Mouse (Mus musculus) E14TG2a.4 (cell line): ENCODE measurements at regions not wholly inside any gene's neighbourhood (a gene's known extent, or its start where the extent isn't known, plus 50 kb on each side); places are given as distances from the start of the nearest gene placed in this dataset.

ENCODE experiments used
- CTCF ChIP-seq: conservative IDR thresholded peaks from 2 replicates; pipeline ENCODE4 v1.5.1; 2014; ENCODE audit warnings: low read length
- POU5F1 ChIP-seq: IDR thresholded peaks from 2 replicates; pipeline ENCODE4 v1.6.1; 2014; ENCODE audit warnings: low read length, borderline replicate concordance

GRCm38 (mm10) chr12:94297864-94298263 is 1394.2 kb upstream of the Flrt2 start:
- TF ChIP-seq CTCF (no peak), POU5F1 (no peak)
